Mouse (Mus musculus) lung, postnatal 0 days (tissue): ENCODE results near the gene Rex1bd.

Experiments used
- CTCF ChIP-seq: IDR thresholded peaks from 2 replicates; pipeline ENCODE4 v1.5.1; 2016; ENCODE audit warnings: antibody characterized with exemption, mild to moderate bottlenecking
- EP300 ChIP-seq: IDR thresholded peaks from 2 replicates; pipeline ENCODE4 v1.6.1; 2016; ENCODE audit warnings: antibody characterized with exemption, mild to moderate bottlenecking, control low read depth

- TF ChIP-seq CTCF (peak; percentile 89), EP300 (no peak)
Observed at GRCm38 (mm10) chr8:70504851-70505250, 1.7 kb downstream of the Rex1bd start.
